Mouse (Mus musculus): ENCODE results near the gene Ddx39b.

- no peak for TF ChIP-seq POLR2A (IDR thresholded peaks at IDR 0.05; ENCODE audit: insufficient read depth, low read depth, low read length)
- TF ChIP-seq CTCF (IDR thresholded peaks at IDR 0.05): peak; percentile 78
These were observed 60.2 kb downstream of the Ddx39b start for GRCm38 (mm10) chr17:35301645-35302258.

Measured in heart, adult 2 months (tissue).